Mouse (Mus musculus): Measurements from ENCODE around the gene Cpne4. TPM values are rescaled to one million over a fixed set of nuclear protein-coding genes. Genes with fewer than 3 reads are reported as not detected.
A peak's percentile ranks its signal among the peaks of the same experiment; 100 is the strongest.

The Cpne4 gene
- polyA plus RNA-seq (2012; rRNA removed): 4.0 and 5.0 TPM in 2 replicates

DNA sequence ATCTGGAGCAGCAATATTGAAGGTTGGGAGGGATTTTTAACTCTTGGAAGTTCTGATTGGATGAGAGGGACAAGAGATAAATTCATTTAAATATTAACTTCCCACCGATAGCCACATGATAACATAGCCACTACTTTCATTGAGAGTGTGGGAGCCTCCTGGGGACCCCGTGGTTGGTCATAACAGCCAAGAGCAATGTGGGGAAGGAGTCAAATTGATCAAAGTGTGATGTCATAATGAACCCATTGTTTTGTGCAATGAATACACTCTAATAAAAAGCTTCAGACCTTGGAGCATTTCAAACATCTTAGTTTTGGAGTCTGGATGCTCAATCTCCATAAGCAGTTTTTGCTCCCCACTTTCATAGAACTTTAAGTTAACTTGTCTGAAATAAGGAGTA lies at the start of gene Cpne4:
Cpne4 (plus strand) TSS at position 301 of the 400 bp plus-strand sequence.
- Histone ChIP-seq H3K27me3 (ENCODE audit: control insufficient read depth, insufficient read depth, low read length) (no peaks in the 10 kb centered on the region), H3K4me1 (ENCODE audit: control insufficient read depth, insufficient read depth, low read length) (no peaks in the 10 kb centered on the region), H3K36me3 (ENCODE audit: control insufficient read depth, insufficient read depth, low read length) (no peaks in the 10 kb centered on the region), H3K4me3 (ENCODE audit: control insufficient read depth, low read depth, low read length) (no peak within 1 kb of the TSS), H3K27ac (ENCODE audit: control insufficient read depth, insufficient read depth, low read depth, low read length) (no peak within 1 kb of the TSS)
- TF ChIP-seq CTCF (IDR thresholded peaks at IDR 0.05; ENCODE audit: control insufficient read depth, insufficient read depth, insufficient replicate concordance, low read depth, low read length) (no peak), POLR2A (IDR thresholded peaks at IDR 0.05; ENCODE audit: control insufficient read depth, low read depth, low read length) (no peak)

DNA sequence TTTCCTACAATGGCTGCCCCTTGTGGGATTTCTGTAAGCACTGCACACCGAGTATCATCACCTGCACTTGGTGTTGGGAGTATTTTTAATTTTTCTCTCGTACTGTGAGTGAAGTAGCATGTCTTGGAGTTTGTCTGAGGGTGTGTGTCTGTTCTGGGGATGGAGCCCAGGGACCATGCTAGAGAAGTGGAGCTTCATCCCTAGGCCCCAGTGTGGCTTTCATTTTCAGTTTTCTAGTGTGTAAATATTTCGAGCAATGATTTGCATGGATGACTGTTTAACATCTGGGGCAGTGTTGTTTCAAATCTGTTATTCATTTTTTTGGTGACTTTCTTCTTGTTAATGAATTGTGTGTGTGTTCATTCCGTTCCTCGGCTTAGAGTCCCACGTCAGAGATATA lies 31.9 kb upstream of the Cpne4 start:
- TF ChIP-seq CTCF (IDR thresholded peaks at IDR 0.05; ENCODE audit: control insufficient read depth, insufficient read depth, insufficient replicate concordance, low read depth, low read length) (no peak), POLR2A (IDR thresholded peaks at IDR 0.05; ENCODE audit: control insufficient read depth, low read depth, low read length) (no peak)
- no peak overlapping the region for H3K27ac ChIP-seq (ENCODE audit: control insufficient read depth, insufficient read depth, low read depth, low read length)
- H3K36me3 ChIP-seq (ENCODE audit: control insufficient read depth, insufficient read depth, low read length): no peaks in the 10 kb centered on the region
- no peak overlapping the region for H3K4me3 ChIP-seq (ENCODE audit: control insufficient read depth, low read depth, low read length)
- no peaks in the 10 kb centered on the region for H3K27me3 ChIP-seq (ENCODE audit: control insufficient read depth, insufficient read depth, low read length)
- H3K4me1 ChIP-seq (ENCODE audit: control insufficient read depth, insufficient read depth, low read length): no peaks in the 10 kb centered on the region

DNA sequence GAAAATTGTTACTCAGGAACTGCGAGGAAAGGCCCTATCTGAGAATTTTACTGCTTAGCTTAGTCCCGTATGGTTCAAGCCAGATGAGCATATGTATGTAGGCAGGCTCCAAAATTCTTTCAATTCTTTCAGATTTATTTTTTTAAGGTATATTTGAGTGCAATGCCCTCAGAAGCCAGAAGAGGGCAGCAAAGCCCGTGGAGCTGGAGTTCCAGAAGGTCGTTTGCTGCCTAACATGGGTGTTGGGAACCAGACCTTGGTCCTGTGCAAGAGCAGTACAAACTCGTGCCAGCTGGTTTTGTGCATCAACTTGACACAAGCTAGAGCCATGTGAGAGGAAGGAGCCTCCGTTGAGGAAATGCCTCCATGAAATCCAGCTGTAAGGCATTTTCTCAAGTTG lies 11.6 kb upstream of the Cpne4 start:
- H3K27me3 ChIP-seq (ENCODE audit: control insufficient read depth, insufficient read depth, low read length): no peaks in the 10 kb centered on the region
- H3K27ac ChIP-seq (ENCODE audit: control insufficient read depth, insufficient read depth, low read depth, low read length): no peak overlapping the region
- H3K4me1 ChIP-seq (ENCODE audit: control insufficient read depth, insufficient read depth, low read length): no peaks in the 10 kb centered on the region; the same call in 1 of the 2 replicates
- TF ChIP-seq CTCF (IDR thresholded peaks at IDR 0.05; ENCODE audit: control insufficient read depth, insufficient read depth, insufficient replicate concordance, low read depth, low read length) (peak; percentile 69; the same call in 1 of the 2 replicates), POLR2A (IDR thresholded peaks at IDR 0.05; ENCODE audit: control insufficient read depth, low read depth, low read length) (no peak)
- H3K36me3 ChIP-seq (ENCODE audit: control insufficient read depth, insufficient read depth, low read length): no peaks in the 10 kb centered on the region
- no peak overlapping the region for H3K4me3 ChIP-seq (ENCODE audit: control insufficient read depth, low read depth, low read length)

DNA sequence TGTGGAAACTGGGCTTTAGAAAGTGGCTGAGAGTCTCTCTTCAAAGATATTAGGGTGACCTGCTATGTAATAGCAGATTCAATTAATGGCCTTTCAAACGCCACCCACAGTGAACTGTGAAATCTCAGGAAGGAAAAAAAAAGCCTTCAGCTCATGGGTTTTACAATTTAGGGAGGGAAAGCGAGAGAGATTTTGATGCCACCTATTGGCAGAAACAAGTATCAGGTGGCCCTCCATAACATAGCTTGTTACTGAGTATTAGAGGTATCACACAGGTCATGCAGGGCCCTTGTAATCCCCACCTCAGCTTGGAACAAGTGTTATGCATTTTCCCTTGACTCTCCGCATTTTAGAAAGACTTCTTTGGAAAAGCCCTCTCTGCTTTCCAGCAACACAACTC lies 18.7 kb downstream of the Cpne4 start:
- H3K4me1 ChIP-seq (ENCODE audit: control insufficient read depth, insufficient read depth, low read length): peaks cover 3% of the 10 kb centered on the region
- H3K4me3 ChIP-seq (ENCODE audit: control insufficient read depth, low read depth, low read length): no peak overlapping the region
- H3K27me3 ChIP-seq (ENCODE audit: control insufficient read depth, insufficient read depth, low read length): no peaks in the 10 kb centered on the region
- no peaks in the 10 kb centered on the region for H3K36me3 ChIP-seq (ENCODE audit: control insufficient read depth, insufficient read depth, low read length)
- H3K27ac ChIP-seq (ENCODE audit: control insufficient read depth, insufficient read depth, low read depth, low read length): no peak overlapping the region
- TF ChIP-seq POLR2A (IDR thresholded peaks at IDR 0.05; ENCODE audit: control insufficient read depth, low read depth, low read length): no peak
- no peak for TF ChIP-seq CTCF (IDR thresholded peaks at IDR 0.05; ENCODE audit: control insufficient read depth, insufficient read depth, insufficient replicate concordance, low read depth, low read length)

DNA sequence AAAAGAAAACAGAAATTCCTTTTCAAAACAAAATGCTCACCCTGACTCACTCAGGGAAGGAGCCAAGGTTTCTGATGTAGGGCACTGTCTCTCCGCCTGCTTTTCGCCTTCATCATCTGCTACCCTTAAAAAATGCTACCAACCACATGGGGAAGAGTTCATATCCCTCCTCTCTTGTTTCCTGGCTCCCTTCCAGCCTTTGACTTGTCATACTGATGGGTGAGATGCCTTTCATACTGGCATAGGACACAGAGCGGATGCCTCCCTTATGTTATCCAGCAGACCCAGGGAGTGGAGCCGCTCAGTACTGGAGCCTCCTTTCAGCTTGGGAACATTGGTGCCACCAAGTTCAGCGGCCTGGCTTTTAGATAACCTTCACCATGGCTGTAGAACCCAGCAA lies 19.4 kb downstream of the Cpne4 start:
- no peak for TF ChIP-seq POLR2A (IDR thresholded peaks at IDR 0.05; ENCODE audit: control insufficient read depth, low read depth, low read length)
- TF ChIP-seq CTCF (IDR thresholded peaks at IDR 0.05; ENCODE audit: control insufficient read depth, insufficient read depth, insufficient replicate concordance, low read depth, low read length): no peak
- no peak overlapping the region for H3K27ac ChIP-seq (ENCODE audit: control insufficient read depth, insufficient read depth, low read depth, low read length)

DNA sequence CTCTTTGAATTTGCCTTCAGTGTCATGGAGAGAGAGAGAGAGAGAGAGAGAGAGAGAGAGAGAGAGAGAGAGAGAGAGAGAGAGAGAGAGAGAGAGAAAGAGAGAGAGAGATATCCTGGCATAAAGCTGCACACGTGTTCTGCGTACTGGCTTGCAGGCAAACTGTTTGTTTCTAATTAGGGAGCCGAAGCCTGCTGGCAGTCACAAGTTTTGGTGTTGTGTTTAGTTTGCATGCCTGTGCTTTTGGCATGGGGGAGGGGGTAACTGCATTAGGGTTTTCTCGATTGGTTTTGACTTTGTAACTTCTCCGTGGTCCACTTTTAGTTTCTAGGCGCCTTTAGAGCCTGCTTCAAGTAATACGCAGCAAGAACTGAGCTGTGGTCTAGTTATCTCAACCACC lies 20.0 kb downstream of the Cpne4 start:
- Histone ChIP-seq H3K4me3 (ENCODE audit: control insufficient read depth, low read depth, low read length) (no peak overlapping the region), H3K4me1 (ENCODE audit: control insufficient read depth, insufficient read depth, low read length) (peaks cover 3% of the 10 kb centered on the region), H3K27ac (ENCODE audit: control insufficient read depth, insufficient read depth, low read depth, low read length) (no peak overlapping the region), H3K36me3 (ENCODE audit: control insufficient read depth, insufficient read depth, low read length) (no peaks in the 10 kb centered on the region), H3K27me3 (ENCODE audit: control insufficient read depth, insufficient read depth, low read length) (no peaks in the 10 kb centered on the region)
- TF ChIP-seq CTCF (IDR thresholded peaks at IDR 0.05; ENCODE audit: control insufficient read depth, insufficient read depth, insufficient replicate concordance, low read depth, low read length): no peak
- TF ChIP-seq POLR2A (IDR thresholded peaks at IDR 0.05; ENCODE audit: control insufficient read depth, low read depth, low read length): no peak

More for the DNA sequence above, 19.4 kb downstream of the Cpne4 start:
- Histone ChIP-seq H3K4me1 (ENCODE audit: control insufficient read depth, insufficient read depth, low read length) (peaks cover 3% of the 10 kb centered on the region), H3K36me3 (ENCODE audit: control insufficient read depth, insufficient read depth, low read length) (no peaks in the 10 kb centered on the region), H3K27me3 (ENCODE audit: control insufficient read depth, insufficient read depth, low read length) (no peaks in the 10 kb centered on the region), H3K4me3 (ENCODE audit: control insufficient read depth, low read depth, low read length) (no peak overlapping the region)

DNA sequence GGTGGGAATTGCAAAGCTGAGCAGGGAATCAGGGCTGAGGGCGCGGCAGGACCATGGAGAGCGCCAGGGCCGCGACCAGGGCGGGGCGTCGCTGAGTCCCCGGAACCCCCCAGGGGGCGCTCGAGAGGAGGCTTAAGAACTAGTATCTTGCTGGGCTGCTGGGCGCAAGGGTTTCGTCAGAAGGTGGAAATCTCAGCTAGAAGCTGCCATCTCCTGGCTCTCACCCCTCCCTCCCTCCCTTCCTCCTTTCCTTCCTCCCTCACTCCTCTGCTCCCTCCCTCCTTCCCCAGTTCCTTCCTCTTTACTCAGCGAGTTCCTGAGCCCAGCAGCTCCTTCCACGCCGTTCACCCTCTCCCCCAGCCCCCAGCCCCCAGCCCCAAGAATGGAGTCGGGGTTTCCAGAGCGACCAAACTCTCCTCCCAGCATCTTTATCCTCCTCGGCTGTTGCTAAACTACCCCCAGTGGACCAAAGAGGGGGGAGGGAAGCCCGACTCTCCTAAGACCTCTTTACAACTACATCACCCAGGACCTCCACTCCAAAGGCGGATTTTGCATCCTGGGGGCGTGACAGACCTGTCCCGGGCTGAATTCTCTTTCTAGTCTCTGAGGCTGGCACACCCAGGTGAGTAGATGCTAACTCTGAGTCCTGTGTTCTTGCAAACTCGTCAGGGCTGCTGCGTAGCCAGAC lies 22.5 kb downstream of the Cpne4 start:
- Histone ChIP-seq H3K4me3 (ENCODE audit: control insufficient read depth, low read depth, low read length) (no peak overlapping the region), H3K4me1 (ENCODE audit: control insufficient read depth, insufficient read depth, low read length) (peaks cover 3% of the 10 kb centered on the region), H3K27ac (ENCODE audit: control insufficient read depth, insufficient read depth, low read depth, low read length) (no peak overlapping the region), H3K27me3 (ENCODE audit: control insufficient read depth, insufficient read depth, low read length) (no peaks in the 10 kb centered on the region), H3K36me3 (ENCODE audit: control insufficient read depth, insufficient read depth, low read length) (no peaks in the 10 kb centered on the region)
- TF ChIP-seq CTCF (IDR thresholded peaks at IDR 0.05; ENCODE audit: control insufficient read depth, insufficient read depth, insufficient replicate concordance, low read depth, low read length): peak; percentile 74
- TF ChIP-seq POLR2A (IDR thresholded peaks at IDR 0.05; ENCODE audit: control insufficient read depth, low read depth, low read length): no peak

Data from testis, adult 2 months (tissue).